Mouse (Mus musculus): ENCODE results near the gene 1700001O22Rik. TPM values are rescaled to one million over a fixed set of nuclear protein-coding genes. Genes with fewer than 3 reads are reported as not detected.

Gene 1700001O22Rik
- polyA plus RNA-seq, 1 experiment from 2014 or later: 2.9 TPM

DNA sequence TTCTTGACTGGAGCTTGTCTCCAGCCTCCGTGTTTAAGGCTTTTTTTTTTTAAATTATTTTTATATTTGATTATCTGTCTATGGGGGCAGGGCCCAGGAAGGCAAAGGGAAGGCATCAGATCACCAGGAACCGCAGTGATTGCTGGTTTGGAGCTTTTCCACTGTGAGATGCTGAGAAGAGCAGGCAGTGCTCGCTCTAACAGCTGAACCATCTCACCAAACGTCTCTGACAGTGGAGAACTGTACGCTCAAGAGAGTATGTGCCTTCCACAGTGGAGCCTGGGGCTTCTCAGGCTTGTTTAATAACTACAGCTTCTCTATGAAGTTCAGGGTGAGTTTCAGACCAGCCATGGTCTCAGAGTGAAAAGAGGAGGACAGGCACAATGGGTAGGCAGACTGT lies 6.0 kb upstream of the 1700001O22Rik start:
- Histone ChIP-seq H3K9ac (0 out of 2 replicates have a peak overlapping the region, but pooled peaks have one; percentile 51), H3K27me3 (no peaks in the 10 kb centered on the region), H3K4me3 (0 out of 2 replicates have a peak overlapping the region, but pooled peaks have one; percentile 12), H3K36me3 (peaks cover 31% of the 10 kb centered on the region), H3K27ac (no peak overlapping the region), H3K9me3 (no peaks in the 10 kb centered on the region), H3K4me1 (peaks cover 31% of the 10 kb centered on the region), H3K4me2 (peak overlapping the region; percentile 96)
- 80% methylated on average over 5 of the region's 5 CpGs for WGBS
- ATAC-seq (ENCODE audit: insufficient number of reproducible peaks, insufficient read depth, low FRiP score, low TSS enrichment, low read depth): no peak

DNA sequence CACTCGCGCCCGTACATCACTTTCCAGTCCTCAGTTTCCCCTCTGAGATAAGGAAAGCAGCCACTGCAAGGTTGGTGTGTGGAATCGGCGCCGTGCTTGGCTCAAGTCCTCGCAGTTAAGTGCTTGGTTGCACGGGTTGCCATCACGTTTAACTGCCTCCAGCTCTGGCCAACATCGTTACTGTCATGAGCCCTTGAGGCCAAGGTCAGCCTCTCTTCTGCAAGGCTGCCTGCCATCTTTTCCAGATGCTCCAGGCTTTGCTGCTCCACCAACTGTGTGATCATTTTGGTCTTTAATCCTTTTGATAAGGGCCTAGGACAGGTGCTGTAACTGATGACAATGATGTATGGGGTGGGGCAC lies 4.8 kb upstream of the 1700001O22Rik start:
- H3K4me1 ChIP-seq: peaks cover 31% of the 10 kb centered on the region
- peak overlapping the region; percentile 81 for H3K4me3 ChIP-seq
- H3K4me2 ChIP-seq: peak overlapping the region; percentile 96
- peaks cover 18% of the 10 kb centered on the region for H3K36me3 ChIP-seq
- ATAC-seq (ENCODE audit: insufficient number of reproducible peaks, insufficient read depth, low FRiP score, low TSS enrichment, low read depth): no peak
- H3K27me3 ChIP-seq: peaks cover 5% of the 10 kb centered on the region
- peak overlapping the region; percentile 87 for H3K27ac ChIP-seq
- WGBS: 4% methylated on average over 10 of the region's 10 CpGs
- H3K9ac ChIP-seq: peak overlapping the region; percentile 94
- no peaks in the 10 kb centered on the region for H3K9me3 ChIP-seq

DNA sequence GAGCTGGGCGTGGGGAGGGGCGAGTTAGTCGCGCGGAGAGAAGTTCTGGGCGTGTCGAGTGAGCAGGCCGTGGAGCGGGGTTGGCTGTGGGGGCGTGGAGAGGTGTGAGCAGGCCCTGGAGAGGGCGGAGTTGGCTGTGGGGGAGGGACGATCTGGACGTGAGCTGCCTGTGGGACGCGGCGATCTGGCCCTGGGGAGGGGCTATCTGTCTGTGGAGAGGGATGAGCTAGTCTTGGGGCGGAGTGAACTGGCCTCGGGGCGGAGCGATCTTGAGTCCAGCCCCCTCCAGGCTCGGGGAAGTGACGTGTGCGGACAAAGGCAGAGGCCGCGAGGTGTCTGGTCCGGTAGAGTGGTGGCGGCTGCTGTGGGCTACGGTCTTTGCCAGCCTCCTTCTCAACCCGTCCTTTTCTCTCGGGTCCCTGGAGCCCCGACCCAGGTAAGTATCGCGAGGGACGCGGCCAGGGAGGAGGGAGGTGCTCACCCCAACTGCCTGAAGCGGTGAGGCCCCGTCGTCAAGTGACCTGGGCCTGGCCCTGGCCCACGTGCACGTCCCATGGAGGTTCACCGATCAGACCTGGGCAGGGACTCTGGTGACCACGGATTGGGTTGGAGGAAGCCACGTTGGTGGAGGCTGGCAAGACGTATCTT lies 4.3 kb upstream of the 1700001O22Rik start, which contains the start of gene Ntmt1:
Gene Ntmt1 (plus strand): TSS at position 179 of the 648 bp plus-strand sequence.
- Histone ChIP-seq H3K4me3 (peak within 1 kb of the TSS; percentile 81), H3K27me3 (peaks cover 10% of the 10 kb centered on the region), H3K36me3 (peaks cover 13% of the 10 kb centered on the region), H3K4me1 (peaks cover 31% of the 10 kb centered on the region), H3K27ac (peak within 1 kb of the TSS; percentile 87), H3K4me2 (peak within 1 kb of the TSS; percentile 96), H3K9me3 (no peaks in the 10 kb centered on the region), H3K9ac (peak within 1 kb of the TSS; percentile 94)
- ATAC-seq (ENCODE audit: insufficient number of reproducible peaks, insufficient read depth, low FRiP score, low TSS enrichment, low read depth): peak; percentile 97
- under 1% methylated on average over 44 of the region's 44 CpGs for WGBS

DNA sequence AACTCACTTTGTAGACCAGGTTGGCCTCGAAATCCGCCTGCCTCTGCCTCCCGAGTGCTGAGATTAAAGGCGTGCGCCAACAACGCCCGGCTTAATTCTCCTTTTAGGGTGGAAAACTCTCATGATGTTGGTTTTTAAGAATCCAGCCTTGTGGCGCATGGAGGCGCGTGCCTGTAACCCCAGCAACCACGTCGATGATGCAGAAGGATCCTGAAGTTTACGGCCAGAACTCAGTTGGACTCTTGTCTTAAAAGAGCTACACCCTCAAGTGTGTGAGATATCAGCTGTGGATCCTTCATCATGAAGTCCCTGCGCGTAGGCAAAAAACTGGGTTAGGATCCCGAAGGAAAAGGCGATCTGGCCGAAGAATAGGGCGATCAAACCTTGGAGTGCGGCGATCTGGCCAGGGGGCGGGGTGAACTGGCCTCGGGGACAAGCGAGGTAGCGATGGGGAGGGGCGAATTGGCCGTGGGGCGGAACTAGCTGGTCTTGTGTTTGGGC lies 3.7 kb upstream of the 1700001O22Rik start:
- H3K9ac ChIP-seq: peak overlapping the region; percentile 94
- WGBS: 7% methylated on average over 28 of the region's 28 CpGs
- 0 out of 2 replicates have a peak, but pooled peaks have one; percentile 0 for ATAC-seq (ENCODE audit: insufficient number of reproducible peaks, insufficient read depth, low FRiP score, low TSS enrichment, low read depth)

DNA sequence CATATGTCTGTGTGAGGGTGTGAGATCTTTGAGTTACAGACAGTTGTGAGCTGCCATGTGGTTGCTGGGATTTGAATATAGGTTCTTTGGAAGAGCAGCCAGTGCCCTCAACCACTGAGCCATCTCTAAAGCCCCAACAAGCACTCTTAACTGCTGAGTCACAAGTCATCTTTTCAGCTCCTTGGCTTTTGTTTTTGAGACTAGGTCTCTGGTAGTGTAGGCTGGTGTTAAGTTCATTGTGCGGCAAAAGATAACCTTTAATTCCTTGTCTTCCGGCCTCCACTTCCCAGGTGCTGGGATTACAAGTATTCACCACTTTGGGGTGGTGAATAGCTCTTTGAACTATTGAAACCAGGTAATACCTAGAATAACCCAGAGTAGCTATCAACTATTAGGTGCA lies 2.5 kb upstream of the 1700001O22Rik start:
- ATAC-seq (ENCODE audit: insufficient number of reproducible peaks, insufficient read depth, low FRiP score, low TSS enrichment, low read depth): no peak
- Histone ChIP-seq H3K27ac (no peak overlapping the region), H3K4me3 (no peak overlapping the region), H3K9ac (no peak overlapping the region), H3K27me3 (peaks cover 28% of the 10 kb centered on the region), H3K9me3 (no peaks in the 10 kb centered on the region), H3K36me3 (no peaks in the 10 kb centered on the region), H3K4me1 (peaks cover 42% of the 10 kb centered on the region), H3K4me2 (no peak overlapping the region)
- 95% methylated on average over 2 of the region's 2 CpGs for WGBS

More for the DNA sequence above, 3.7 kb upstream of the 1700001O22Rik start:
- H3K36me3 ChIP-seq: peaks cover 7% of the 10 kb centered on the region
- H3K9me3 ChIP-seq: no peaks in the 10 kb centered on the region
- peak overlapping the region; percentile 87 for H3K27ac ChIP-seq
- peak overlapping the region; percentile 81 for H3K4me3 ChIP-seq
- peaks cover 16% of the 10 kb centered on the region for H3K27me3 ChIP-seq
- peaks cover 31% of the 10 kb centered on the region for H3K4me1 ChIP-seq
- H3K4me2 ChIP-seq: peak overlapping the region; percentile 96

DNA sequence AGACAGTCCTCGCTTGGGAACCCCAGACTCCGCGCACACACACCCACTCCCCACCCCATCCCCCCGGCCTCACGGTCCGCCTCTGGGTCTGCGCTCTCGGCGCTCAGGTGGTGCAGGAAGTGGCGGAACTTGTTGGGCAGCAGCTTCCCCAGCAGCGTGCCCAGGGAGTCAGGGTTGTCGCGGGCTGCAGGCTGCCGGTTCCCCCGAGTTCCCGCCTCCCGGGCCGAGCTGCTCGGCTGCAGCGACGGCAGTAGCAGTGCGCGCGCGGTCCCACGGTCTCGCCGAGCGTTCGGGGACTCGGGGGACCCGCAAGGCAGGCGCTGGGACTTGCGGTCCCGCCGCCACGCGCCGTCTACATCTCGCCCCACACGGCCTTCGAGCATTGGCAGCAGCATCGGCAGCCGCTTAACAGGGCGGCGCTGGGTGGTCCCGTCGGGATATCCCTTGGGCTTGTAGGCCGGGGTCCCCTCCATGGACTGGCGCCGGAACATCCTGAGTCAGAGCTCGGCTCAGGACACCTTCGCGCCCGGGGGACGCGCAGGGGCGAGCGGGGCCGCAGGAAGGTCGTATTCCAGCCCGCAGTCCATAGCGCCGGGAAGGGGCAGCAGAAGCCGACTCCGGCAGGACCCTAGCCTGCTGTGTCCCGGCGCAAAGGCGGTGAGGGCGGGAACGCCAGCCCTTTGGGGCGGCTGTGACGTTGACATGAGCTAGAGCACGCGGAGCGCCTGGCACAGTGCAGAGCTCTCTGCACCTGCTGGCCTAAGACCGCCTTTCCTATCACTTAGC lies 2.2 kb downstream of the 1700001O22Rik start:
- peak; percentile 50; the same call in 1 of the 2 replicates for ATAC-seq (ENCODE audit: insufficient number of reproducible peaks, insufficient read depth, low FRiP score, low TSS enrichment, low read depth)
- no peak overlapping the region; the same call in 1 of the 2 replicates for H3K27ac ChIP-seq
- H3K36me3 ChIP-seq: no peaks in the 10 kb centered on the region
- H3K27me3 ChIP-seq: peaks cover 43% of the 10 kb centered on the region
- H3K4me3 ChIP-seq: peak overlapping the region; percentile 54
- WGBS: under 1% methylated on average over 77 of the region's 77 CpGs
- H3K9ac ChIP-seq: peak overlapping the region; percentile 77
- peaks cover 31% of the 10 kb centered on the region for H3K4me1 ChIP-seq
- H3K4me2 ChIP-seq: peak overlapping the region; percentile 98
- no peaks in the 10 kb centered on the region for H3K9me3 ChIP-seq

DNA sequence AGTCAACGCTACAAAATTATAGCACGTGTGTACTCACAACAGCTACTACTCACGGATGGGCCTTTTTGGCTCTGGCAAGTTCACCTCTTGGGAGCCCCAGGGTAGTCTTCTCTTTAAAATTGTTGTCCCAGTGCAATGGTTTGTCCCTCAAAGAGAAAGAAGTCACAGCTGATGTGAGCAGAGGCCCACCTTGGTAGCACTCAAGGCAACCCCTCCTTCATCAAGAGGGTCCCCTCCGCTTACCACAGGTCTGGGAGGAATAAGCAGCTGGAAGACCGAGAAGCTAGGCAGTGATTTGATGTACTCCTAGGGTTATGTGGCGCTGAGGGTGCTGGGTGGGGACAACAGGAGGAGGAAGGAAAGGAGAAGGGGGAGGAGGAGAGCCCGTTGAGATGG lies 2.8 kb downstream of the 1700001O22Rik start:
- no peak for ATAC-seq (ENCODE audit: insufficient number of reproducible peaks, insufficient read depth, low FRiP score, low TSS enrichment, low read depth)
- 27% methylated on average over 7 of the region's 7 CpGs for WGBS
- Histone ChIP-seq H3K9ac (peak overlapping the region; percentile 77), H3K4me1 (peaks cover 37% of the 10 kb centered on the region), H3K27ac (no peak overlapping the region; the same call in 1 of the 2 replicates), H3K27me3 (peaks cover 43% of the 10 kb centered on the region), H3K4me3 (peak overlapping the region; percentile 54), H3K4me2 (peak overlapping the region; percentile 98), H3K9me3 (no peaks in the 10 kb centered on the region), H3K36me3 (no peaks in the 10 kb centered on the region)

DNA sequence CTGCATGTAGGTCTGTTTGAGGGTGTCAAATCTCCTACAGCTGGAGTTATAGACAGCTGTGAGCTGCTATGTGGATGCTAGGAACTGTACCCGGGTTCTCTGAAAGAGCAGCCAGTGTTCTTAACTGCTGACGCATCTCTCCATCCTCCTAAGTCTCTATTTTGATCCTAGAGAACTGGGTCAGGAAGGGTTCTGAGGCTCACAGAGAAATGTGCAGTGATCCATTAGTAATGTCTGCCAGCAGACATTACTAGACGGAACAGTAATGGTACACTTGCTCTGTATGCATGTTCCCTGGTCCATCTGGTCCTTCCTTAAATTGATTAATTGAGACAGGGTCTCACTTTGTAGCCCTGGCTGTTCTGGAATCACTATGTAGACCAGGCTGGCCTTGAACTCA lies 4.0 kb downstream of the 1700001O22Rik start:
- H3K27ac ChIP-seq: no peak overlapping the region
- no peaks in the 10 kb centered on the region for H3K9me3 ChIP-seq
- ATAC-seq (ENCODE audit: insufficient number of reproducible peaks, insufficient read depth, low FRiP score, low TSS enrichment, low read depth): no peak
- H3K4me2 ChIP-seq: no peak overlapping the region
- peaks cover 45% of the 10 kb centered on the region for H3K4me1 ChIP-seq
- no peak overlapping the region for H3K9ac ChIP-seq
- H3K4me3 ChIP-seq: no peak overlapping the region
- peaks cover 43% of the 10 kb centered on the region for H3K27me3 ChIP-seq
- H3K36me3 ChIP-seq: no peaks in the 10 kb centered on the region
- WGBS: 78% methylated on average over 3 of the region's 3 CpGs

DNA sequence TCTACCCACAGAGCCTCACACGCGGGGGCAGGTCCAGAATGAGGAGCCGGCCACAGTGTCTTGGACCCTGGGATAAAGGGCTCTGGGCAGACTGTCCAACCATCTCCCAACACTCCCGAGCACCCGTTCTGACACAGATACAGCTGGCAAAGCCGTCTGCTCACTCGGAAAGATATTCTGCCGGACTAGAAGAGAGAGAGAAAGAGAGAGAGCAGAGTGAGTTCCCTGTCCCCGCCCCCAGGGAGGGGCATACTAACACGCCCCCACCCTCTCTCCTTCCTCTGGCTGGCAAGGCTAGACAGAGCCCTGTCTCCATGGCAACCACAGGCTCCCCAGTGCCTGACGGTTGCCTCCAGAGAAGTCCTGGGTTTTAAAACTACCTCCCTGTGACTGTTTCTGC lies 7.1 kb downstream of the 1700001O22Rik start:
- Histone ChIP-seq H3K4me2 (peak overlapping the region; percentile 57), H3K9me3 (no peaks in the 10 kb centered on the region), H3K27me3 (peaks cover 19% of the 10 kb centered on the region), H3K36me3 (no peaks in the 10 kb centered on the region), H3K4me1 (peaks cover 48% of the 10 kb centered on the region), H3K9ac (peak overlapping the region; percentile 63), H3K4me3 (peak overlapping the region; percentile 31), H3K27ac (peak overlapping the region; percentile 77)
- ATAC-seq (ENCODE audit: insufficient number of reproducible peaks, insufficient read depth, low FRiP score, low TSS enrichment, low read depth): peak; percentile 68
- 5% methylated on average over 11 of the region's 11 CpGs for WGBS

DNA sequence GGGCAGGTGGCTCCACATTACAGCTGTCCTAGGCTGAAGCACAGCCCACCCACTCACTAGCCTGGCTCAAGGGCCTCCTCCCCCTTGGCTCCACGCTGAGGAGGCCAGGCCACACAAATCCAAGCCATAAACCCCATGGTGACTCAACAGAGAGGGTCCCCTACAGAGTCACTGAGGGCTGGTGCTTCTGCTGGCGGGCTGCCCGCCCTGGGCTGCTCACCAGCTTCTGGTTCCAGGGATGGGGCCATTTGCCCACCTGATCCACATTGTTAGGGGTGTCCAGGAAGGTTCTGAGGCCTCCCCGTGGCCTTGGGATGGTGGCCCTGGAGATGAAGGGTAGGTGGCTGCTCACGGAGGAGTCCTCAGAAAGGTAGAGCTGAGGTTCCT lies 7.6 kb downstream of the 1700001O22Rik start:
- Histone ChIP-seq H3K4me3 (peak overlapping the region; percentile 31; the same call in 1 of the 2 replicates), H3K4me1 (peaks cover 44% of the 10 kb centered on the region), H3K36me3 (no peaks in the 10 kb centered on the region), H3K27ac (peak overlapping the region; percentile 77), H3K27me3 (peaks cover 14% of the 10 kb centered on the region; the same call in 1 of the 2 replicates), H3K9me3 (no peaks in the 10 kb centered on the region), H3K4me2 (peak overlapping the region; percentile 57), H3K9ac (peak overlapping the region; percentile 63)
- 57% methylated on average over 5 of the region's 5 CpGs for WGBS
- ATAC-seq (ENCODE audit: insufficient number of reproducible peaks, insufficient read depth, low FRiP score, low TSS enrichment, low read depth): no peak

DNA sequence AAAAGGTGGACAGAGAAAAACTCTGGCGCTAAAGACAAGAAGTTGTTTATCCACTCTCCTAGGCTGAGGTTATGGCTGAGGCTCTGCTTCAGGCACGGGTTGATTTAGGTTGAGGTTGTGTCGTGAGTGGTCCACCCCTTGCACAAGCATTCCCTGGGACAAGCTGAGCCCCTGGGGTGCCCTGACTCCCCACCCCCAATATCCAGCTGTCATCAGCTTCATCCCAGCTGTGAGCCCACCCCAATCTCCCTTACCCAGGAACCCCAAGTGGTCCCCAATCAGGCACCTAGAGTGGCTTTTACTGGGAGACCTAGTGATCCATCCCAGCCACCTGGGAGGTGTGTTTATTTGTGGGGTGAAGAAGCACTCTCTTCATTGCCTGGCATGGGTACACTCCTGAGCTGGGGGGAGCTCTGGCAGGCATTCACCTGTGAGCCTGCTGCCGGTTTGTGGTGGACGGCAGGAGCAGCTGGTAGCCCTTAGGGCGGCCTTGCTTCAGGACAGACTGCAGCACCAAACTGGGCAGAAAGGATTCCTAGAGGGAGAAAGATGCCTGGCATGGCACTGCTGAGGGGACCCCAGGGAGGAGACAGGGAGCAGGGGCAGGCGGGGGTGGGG lies 8.1 kb downstream of the 1700001O22Rik start:
- H3K4me2 ChIP-seq: peak overlapping the region; percentile 70
- peaks cover 8% of the 10 kb centered on the region; the same call in 1 of the 2 replicates for H3K27me3 ChIP-seq
- H3K4me1 ChIP-seq: peaks cover 39% of the 10 kb centered on the region
- H3K9ac ChIP-seq: peak overlapping the region; percentile 63; the same call in 1 of the 2 replicates
- H3K4me3 ChIP-seq: no peak overlapping the region; the same call in 1 of the 2 replicates
- H3K27ac ChIP-seq: peak overlapping the region; percentile 86; the same call in 1 of the 2 replicates
- no peaks in the 10 kb centered on the region for H3K9me3 ChIP-seq
- no peak for ATAC-seq (ENCODE audit: insufficient number of reproducible peaks, insufficient read depth, low FRiP score, low TSS enrichment, low read depth)
- H3K36me3 ChIP-seq: no peaks in the 10 kb centered on the region
- 59% methylated on average over 7 of the region's 7 CpGs for WGBS
